Mouse (Mus musculus): ENCODE data around the gene Pdk1. TPM values are rescaled to one million over a fixed set of nuclear protein-coding genes. Genes with fewer than 3 reads are reported as not detected.
A peak's percentile ranks its signal among the peaks of the same experiment; 100 is the strongest.

Pdk1 gene
- polyA plus RNA-seq, 1 experiment from 2014 or later: 45.0 TPM

GRCm38 (mm10) chr2:71878943-71879342 lies 5.9 kb downstream of the Pdk1 start:
- H3K4me1 ChIP-seq (ENCODE audit: control insufficient read depth, low read depth, low read length): peaks cover 37% of the 10 kb centered on the region
- H3K9ac ChIP-seq (ENCODE audit: low read depth, low read length): no peak overlapping the region
- ATAC-seq (ENCODE audit: low read depth): peak; percentile 60
- H3K27ac ChIP-seq (ENCODE audit: low read length): peak overlapping the region; percentile 72
- H3K9me3 ChIP-seq (replicated peaks; ENCODE audit: control insufficient read depth, low read length): no peaks in the 10 kb centered on the region
- 0 out of 2 replicates have a peak overlapping the region, but pooled peaks have one; percentile 41 for H3K4me2 ChIP-seq (ENCODE audit: low read depth, low read length)
- no peak overlapping the region for H3K4me3 ChIP-seq (ENCODE audit: low read depth, low read length)
- no peaks in the 10 kb centered on the region for H3K27me3 ChIP-seq (ENCODE audit: control insufficient read depth, insufficient read depth, low read depth, low read length)
- H3K36me3 ChIP-seq (ENCODE audit: control insufficient read depth, insufficient read depth): peaks cover 16% of the 10 kb centered on the region

DNA sequence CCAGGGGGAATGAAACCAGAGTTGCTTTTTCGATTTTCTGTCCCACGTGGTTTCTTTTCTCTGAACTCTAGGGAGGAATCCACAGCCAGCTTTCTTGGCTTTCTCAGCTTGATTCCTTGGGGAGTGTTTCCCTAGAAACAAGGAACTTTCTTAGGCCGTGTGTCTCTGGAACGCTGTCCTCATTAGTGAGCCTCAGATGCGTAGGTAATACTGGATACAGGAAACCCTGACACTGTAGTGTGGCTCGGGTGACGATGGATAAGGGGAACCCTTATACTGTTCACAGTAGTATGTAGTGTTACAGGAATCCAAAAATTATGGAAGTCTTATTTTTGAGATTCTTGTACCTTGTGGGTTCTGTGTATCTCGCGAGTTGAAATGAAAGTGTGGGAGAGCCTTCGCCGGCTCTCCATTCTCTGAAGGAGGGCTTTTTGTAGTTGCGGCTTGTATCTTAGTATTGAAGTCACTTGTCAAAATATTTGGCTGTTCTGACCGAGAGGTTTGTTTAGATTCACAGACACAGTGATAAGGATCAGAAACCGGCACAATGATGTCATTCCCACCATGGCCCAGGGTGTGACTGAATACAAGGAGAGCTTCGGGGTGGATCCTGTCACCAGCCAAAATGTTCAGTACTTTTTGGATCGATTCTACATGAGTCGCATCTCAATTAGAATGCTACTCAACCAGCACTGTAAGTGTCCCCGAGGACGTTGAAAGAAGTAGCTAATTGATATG lies 10.1 kb downstream of the Pdk1 start:
- no peak for ATAC-seq (ENCODE audit: low read depth)
- no peak overlapping the region for H3K4me3 ChIP-seq (ENCODE audit: low read depth, low read length)
- H3K27me3 ChIP-seq (ENCODE audit: control insufficient read depth, insufficient read depth, low read depth, low read length): no peaks in the 10 kb centered on the region
- H3K9me3 ChIP-seq (replicated peaks; ENCODE audit: control insufficient read depth, low read length): no peaks in the 10 kb centered on the region
- no peak overlapping the region for H3K4me2 ChIP-seq (ENCODE audit: low read depth, low read length)
- peaks cover 10% of the 10 kb centered on the region for H3K4me1 ChIP-seq (ENCODE audit: control insufficient read depth, low read depth, low read length)
- no peak overlapping the region for H3K9ac ChIP-seq (ENCODE audit: low read depth, low read length)
- H3K27ac ChIP-seq (ENCODE audit: low read length): no peak overlapping the region
- WGBS (ENCODE audit: insufficient replicate concordance): 81% methylated on average over 19 of the region's 19 CpGs
- H3K36me3 ChIP-seq (ENCODE audit: control insufficient read depth, insufficient read depth): peaks cover 42% of the 10 kb centered on the region

- no peaks in the 10 kb centered on the region for H3K4me1 ChIP-seq (ENCODE audit: control insufficient read depth, low read depth, low read length)
- H3K4me2 ChIP-seq (ENCODE audit: low read depth, low read length): no peak overlapping the region
- 87% methylated on average over 4 of the region's 4 CpGs for WGBS (ENCODE audit: insufficient replicate concordance)
- no peak overlapping the region for H3K4me3 ChIP-seq (ENCODE audit: low read depth, low read length)
- peaks cover 46% of the 10 kb centered on the region for H3K36me3 ChIP-seq (ENCODE audit: control insufficient read depth, insufficient read depth)
- H3K9ac ChIP-seq (ENCODE audit: low read depth, low read length): no peak overlapping the region
- ATAC-seq (ENCODE audit: low read depth): no peak
- H3K27me3 ChIP-seq (ENCODE audit: control insufficient read depth, insufficient read depth, low read depth, low read length): no peaks in the 10 kb centered on the region
- H3K27ac ChIP-seq (ENCODE audit: low read length): no peak overlapping the region
- no peaks in the 10 kb centered on the region for H3K9me3 ChIP-seq (replicated peaks; ENCODE audit: control insufficient read depth, low read length)
Measured at GRCm38 (mm10) chr2:71887269-71887668, 14.2 kb downstream of the Pdk1 start.

- no peak overlapping the region for H3K27ac ChIP-seq (ENCODE audit: low read length)
- H3K4me2 ChIP-seq (ENCODE audit: low read depth, low read length): no peak overlapping the region
- peaks cover 53% of the 10 kb centered on the region for H3K36me3 ChIP-seq (ENCODE audit: control insufficient read depth, insufficient read depth)
- H3K9ac ChIP-seq (ENCODE audit: low read depth, low read length): no peak overlapping the region
- H3K9me3 ChIP-seq (replicated peaks; ENCODE audit: control insufficient read depth, low read length): no peaks in the 10 kb centered on the region
- H3K4me3 ChIP-seq (ENCODE audit: low read depth, low read length): no peak overlapping the region
- WGBS (ENCODE audit: insufficient replicate concordance): 62% methylated on average over 4 of the region's 4 CpGs
- H3K4me1 ChIP-seq (ENCODE audit: control insufficient read depth, low read depth, low read length): no peaks in the 10 kb centered on the region
- no peaks in the 10 kb centered on the region for H3K27me3 ChIP-seq (ENCODE audit: control insufficient read depth, insufficient read depth, low read depth, low read length)
- no peak for ATAC-seq (ENCODE audit: low read depth)
Measured at GRCm38 (mm10) chr2:71888437-71888836, 15.4 kb downstream of the Pdk1 start.

GRCm38 (mm10) chr2:71891536-71891935 lies 18.5 kb downstream of the Pdk1 start:
- no peaks in the 10 kb centered on the region for H3K27me3 ChIP-seq (ENCODE audit: control insufficient read depth, insufficient read depth, low read depth, low read length)
- WGBS (ENCODE audit: insufficient replicate concordance): 80% methylated on average over 2 of the region's 2 CpGs
- no peaks in the 10 kb centered on the region for H3K9me3 ChIP-seq (replicated peaks; ENCODE audit: control insufficient read depth, low read length)
- H3K4me2 ChIP-seq (ENCODE audit: low read depth, low read length): no peak overlapping the region
- no peak overlapping the region for H3K4me3 ChIP-seq (ENCODE audit: low read depth, low read length)
- no peak overlapping the region for H3K27ac ChIP-seq (ENCODE audit: low read length)
- H3K9ac ChIP-seq (ENCODE audit: low read depth, low read length): no peak overlapping the region
- no peaks in the 10 kb centered on the region for H3K4me1 ChIP-seq (ENCODE audit: control insufficient read depth, low read depth, low read length)
- no peak for ATAC-seq (ENCODE audit: low read depth)
- H3K36me3 ChIP-seq (ENCODE audit: control insufficient read depth, insufficient read depth): peaks cover 44% of the 10 kb centered on the region

DNA sequence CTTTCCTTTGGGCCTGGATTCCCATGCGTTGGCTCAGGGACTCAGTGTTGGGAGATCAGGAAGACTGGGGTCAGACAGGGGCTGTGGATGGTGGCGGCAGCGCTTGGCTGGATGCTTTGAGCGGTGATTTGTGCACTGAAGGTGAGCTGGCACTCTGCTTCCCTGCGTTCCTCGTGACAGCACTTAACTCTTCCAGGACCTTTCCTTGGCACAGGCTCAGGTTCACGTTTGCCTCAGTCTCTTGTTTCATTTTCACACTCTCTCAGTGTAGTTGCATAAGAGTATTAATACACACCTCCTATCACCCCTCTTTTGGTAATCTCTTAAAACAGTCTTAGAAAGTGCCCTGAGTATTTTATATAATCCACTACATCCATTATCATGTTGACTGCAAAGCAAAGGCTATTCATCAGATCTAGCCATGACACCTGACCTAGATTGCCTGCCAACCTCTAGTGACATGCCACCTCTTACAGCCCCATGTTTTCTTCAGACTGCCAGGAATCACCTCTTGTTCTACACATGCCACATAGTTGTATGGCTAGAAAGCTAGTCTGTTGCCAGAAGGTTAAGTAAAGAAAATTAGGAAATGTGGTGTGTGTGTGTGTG lies 19.8 kb downstream of the Pdk1 start:
- ATAC-seq (ENCODE audit: low read depth): no peak
- Histone ChIP-seq H3K4me3 (ENCODE audit: low read depth, low read length) (no peak overlapping the region), H3K27me3 (ENCODE audit: control insufficient read depth, insufficient read depth, low read depth, low read length) (no peaks in the 10 kb centered on the region), H3K27ac (ENCODE audit: low read length) (no peak overlapping the region), H3K4me1 (ENCODE audit: control insufficient read depth, low read depth, low read length) (no peaks in the 10 kb centered on the region), H3K36me3 (ENCODE audit: control insufficient read depth, insufficient read depth) (peaks cover 42% of the 10 kb centered on the region), H3K9ac (ENCODE audit: low read depth, low read length) (no peak overlapping the region), H3K9me3 (replicated peaks; ENCODE audit: control insufficient read depth, low read length) (no peaks in the 10 kb centered on the region), H3K4me2 (ENCODE audit: low read depth, low read length) (no peak overlapping the region)
- 93% methylated on average over 7 of the region's 7 CpGs for WGBS (ENCODE audit: insufficient replicate concordance)

GRCm38 (mm10) chr2:71895596-71896286 lies 22.7 kb downstream of the Pdk1 start:
- Histone ChIP-seq H3K4me1 (ENCODE audit: control insufficient read depth, low read depth, low read length) (no peaks in the 10 kb centered on the region), H3K27me3 (ENCODE audit: control insufficient read depth, insufficient read depth, low read depth, low read length) (no peaks in the 10 kb centered on the region), H3K9ac (ENCODE audit: low read depth, low read length) (no peak overlapping the region), H3K9me3 (replicated peaks; ENCODE audit: control insufficient read depth, low read length) (no peaks in the 10 kb centered on the region), H3K4me3 (ENCODE audit: low read depth, low read length) (no peak overlapping the region), H3K27ac (ENCODE audit: low read length) (no peak overlapping the region), H3K36me3 (ENCODE audit: control insufficient read depth, insufficient read depth) (peaks cover 41% of the 10 kb centered on the region), H3K4me2 (ENCODE audit: low read depth, low read length) (no peak overlapping the region)
- no peak for ATAC-seq (ENCODE audit: low read depth)
- WGBS (ENCODE audit: insufficient replicate concordance): 80% methylated on average over 13 of the region's 13 CpGs

DNA sequence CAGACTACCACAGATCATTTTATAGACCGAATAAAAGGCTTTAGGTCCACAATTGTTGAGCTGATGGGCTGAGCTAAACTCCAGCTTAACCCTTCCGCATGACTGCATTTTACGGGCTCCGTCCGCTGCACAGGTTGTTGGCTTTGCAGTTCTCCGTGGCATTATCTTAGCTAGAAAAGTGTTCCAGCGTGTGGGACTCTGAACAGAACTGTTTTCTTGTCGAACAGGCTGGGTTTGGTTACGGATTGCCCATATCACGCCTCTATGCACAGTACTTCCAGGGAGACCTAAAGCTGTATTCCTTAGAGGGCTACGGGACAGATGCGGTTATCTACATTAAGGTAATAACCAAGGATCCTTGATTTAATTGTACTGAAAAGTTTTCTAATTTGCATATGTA lies 24.4 kb downstream of the Pdk1 start:
- H3K4me2 ChIP-seq (ENCODE audit: low read depth, low read length): no peak overlapping the region
- H3K9me3 ChIP-seq (replicated peaks; ENCODE audit: control insufficient read depth, low read length): no peaks in the 10 kb centered on the region
- ATAC-seq (ENCODE audit: low read depth): no peak
- no peaks in the 10 kb centered on the region for H3K4me1 ChIP-seq (ENCODE audit: control insufficient read depth, low read depth, low read length)
- H3K9ac ChIP-seq (ENCODE audit: low read depth, low read length): no peak overlapping the region
- no peak overlapping the region for H3K27ac ChIP-seq (ENCODE audit: low read length)
- H3K4me3 ChIP-seq (ENCODE audit: low read depth, low read length): no peak overlapping the region
- H3K27me3 ChIP-seq (ENCODE audit: control insufficient read depth, insufficient read depth, low read depth, low read length): no peaks in the 10 kb centered on the region
- WGBS (ENCODE audit: insufficient replicate concordance): 90% methylated on average over 12 of the region's 12 CpGs
- peaks cover 38% of the 10 kb centered on the region for H3K36me3 ChIP-seq (ENCODE audit: control insufficient read depth, insufficient read depth)

DNA sequence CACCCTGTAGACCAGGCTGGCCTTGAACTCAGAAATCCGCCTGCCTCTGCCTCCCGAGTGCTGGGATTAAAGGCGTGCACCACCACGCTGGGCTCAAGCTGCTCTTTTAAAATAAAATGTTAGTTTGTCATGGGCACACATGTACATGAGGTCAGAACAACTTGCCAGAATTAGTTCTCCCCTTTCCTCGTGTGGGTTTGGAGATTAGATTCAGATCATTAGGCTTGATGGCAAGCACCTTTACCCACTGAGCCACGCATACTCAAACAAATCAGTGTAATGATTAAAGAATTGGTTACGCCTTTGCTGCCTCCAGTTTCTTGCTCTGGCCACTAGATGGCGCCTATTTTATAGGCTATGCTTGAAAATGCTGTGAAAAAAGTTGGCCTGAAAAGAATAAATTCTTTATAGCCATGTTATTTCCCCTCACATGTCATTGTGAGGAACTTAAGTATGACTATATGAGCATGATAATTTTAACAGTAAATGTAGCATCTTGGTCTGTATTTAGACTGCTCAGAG lies 25.4 kb downstream of the Pdk1 start:
- H3K4me2 ChIP-seq (ENCODE audit: low read depth, low read length): no peak overlapping the region
- H3K27ac ChIP-seq (ENCODE audit: low read length): no peak overlapping the region
- no peaks in the 10 kb centered on the region for H3K4me1 ChIP-seq (ENCODE audit: control insufficient read depth, low read depth, low read length)
- no peaks in the 10 kb centered on the region for H3K9me3 ChIP-seq (replicated peaks; ENCODE audit: control insufficient read depth, low read length)
- no peak for ATAC-seq (ENCODE audit: low read depth)
- no peak overlapping the region for H3K4me3 ChIP-seq (ENCODE audit: low read depth, low read length)
- H3K9ac ChIP-seq (ENCODE audit: low read depth, low read length): no peak overlapping the region
- peaks cover 32% of the 10 kb centered on the region for H3K36me3 ChIP-seq (ENCODE audit: control insufficient read depth, insufficient read depth)
- H3K27me3 ChIP-seq (ENCODE audit: control insufficient read depth, insufficient read depth, low read depth, low read length): no peaks in the 10 kb centered on the region
- WGBS (ENCODE audit: insufficient replicate concordance): 51% methylated on average over 8 of the region's 8 CpGs

Measured in liver, embryonic 16.5 days (tissue).